Mouse (Mus musculus) cerebellum, adult 2 months (tissue): Measurements from ENCODE around the gene Ccdc188. TPM values are rescaled to one million over a fixed set of nuclear protein-coding genes. Genes with fewer than 3 reads are reported as not detected.

Source experiments
- DNase-seq, 2 experiments: peaks; one replicate each; pipeline ENCODE4 v3.0.0; 2021
- H3K27ac ChIP-seq: fragments of 200-500 bp; 2 replicates; pipeline ENCODE4 v1.5.1; 2012; ENCODE audit warnings: low read length, control low read depth, inconsistent platforms; ENCODE audit not compliant: insufficient read depth
- H3K27me3 ChIP-seq: fragments of 200-500 bp; 2 replicates; pipeline ENCODE4 v1.6.1; 2012; ENCODE audit warnings: inconsistent platforms, mild to moderate bottlenecking, low read length, moderate library complexity; ENCODE audit not compliant: control insufficient read depth, insufficient read depth
- H3K4me1 ChIP-seq: fragments of 200-500 bp; 2 replicates; pipeline ENCODE4 v1.6.1; 2011; ENCODE audit warnings: low read length; ENCODE audit not compliant: control insufficient read depth, insufficient read depth
- H3K4me3 ChIP-seq: fragments of 200-500 bp; replicated peaks from 2 replicates; pipeline ENCODE3; 2011; ENCODE audit warnings: mild to moderate bottlenecking, low read depth, low read length, control low read depth; ENCODE audit not compliant: insufficient read depth
- CTCF ChIP-seq: fragments of 200-500 bp; IDR thresholded peaks from 2 replicates; pipeline ENCODE4 v1.5.1; 2011; ENCODE audit warnings: low read depth, mild to moderate bottlenecking, control low read depth, low read length, moderate library complexity, borderline replicate concordance; ENCODE audit not compliant: insufficient read depth
- POLR2A ChIP-seq: fragments of 200-500 bp; IDR thresholded peaks from 2 replicates; pipeline ENCODE4 v1.6.1; 2011; ENCODE audit warnings: low read length, control low read depth, borderline replicate concordance; ENCODE audit not compliant: insufficient read depth
- WGBS: fragments of 180-500 bp; shearing (Covaris S2); methylation state at CpG from one replicate; pipeline ENCODE4 v1.1.7; 2018; 5-methylcytosine and 5-hydroxymethylcytosine counted together
- polyA plus RNA-seq: library from polyadenylated mRNA; depleted of rRNA; stranded (reverse); fragments of >200 nt; gene quantifications from 2 replicates; pipeline ENCODE4 v1.2.3, GENCODE M21; 2012

Gene Ccdc188
- polyA plus RNA-seq, 1 experiment, result not detected

DNA sequence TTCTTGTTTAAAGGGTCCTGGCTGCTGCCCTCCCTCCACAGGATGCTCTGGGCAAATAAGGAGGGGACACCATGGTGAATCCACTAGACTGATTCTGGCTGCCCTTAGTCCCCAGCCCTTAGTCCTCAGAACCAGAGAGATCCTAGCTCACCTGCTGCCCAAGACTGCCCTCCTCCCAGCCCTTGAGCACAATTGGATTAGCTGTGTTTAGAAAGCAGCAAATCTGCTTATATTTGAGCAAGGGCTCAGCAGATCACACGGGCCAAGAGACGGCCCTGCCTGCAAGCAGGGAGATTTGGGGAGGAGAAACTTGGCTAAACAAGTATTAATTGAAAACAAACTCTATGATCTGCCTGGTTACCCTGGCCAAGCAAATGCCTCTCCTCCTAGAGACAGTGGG lies 38.1 kb upstream of the Ccdc188 start:
- TF ChIP-seq CTCF (no peak), POLR2A (no peak)
- H3K27ac ChIP-seq, result no peak overlapping the region
- no peaks in the 10 kb centered on the region for H3K27me3 ChIP-seq
- no peak overlapping the region for H3K4me3 ChIP-seq
- H3K4me1 ChIP-seq, result peaks cover 21% of the 10 kb centered on the region
- 69% methylated on average over 2 of the region's 2 CpGs for WGBS
- DNase-seq, result no peak

DNA sequence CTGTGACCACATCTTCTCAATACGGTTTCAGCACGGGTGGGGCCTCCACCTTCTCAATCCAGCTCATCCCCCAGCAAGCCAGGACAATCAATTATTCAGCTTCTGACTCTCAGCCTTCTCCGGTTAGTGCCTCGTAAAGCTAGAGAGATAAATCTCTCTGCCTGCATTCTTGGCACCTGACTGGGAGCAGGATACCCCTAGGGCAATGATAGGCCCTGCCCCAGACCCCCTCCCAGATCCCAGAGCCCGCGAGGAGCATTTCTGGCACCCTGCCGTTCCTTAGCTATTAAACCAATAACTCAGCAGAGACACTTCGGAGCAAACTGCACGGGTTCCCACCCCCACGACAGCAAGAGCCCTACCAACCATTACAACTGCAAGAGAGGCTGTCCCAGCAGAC lies 36.3 kb upstream of the Ccdc188 start:
- TF ChIP-seq POLR2A (no peak), CTCF (no peak)
- Histone ChIP-seq H3K27ac (no peak overlapping the region), H3K4me3 (no peak overlapping the region), H3K27me3 (no peaks in the 10 kb centered on the region), H3K4me1 (peaks cover 11% of the 10 kb centered on the region)
- 63% methylated on average over 10 of the region's 10 CpGs for WGBS
- DNase-seq, result no peak

DNA sequence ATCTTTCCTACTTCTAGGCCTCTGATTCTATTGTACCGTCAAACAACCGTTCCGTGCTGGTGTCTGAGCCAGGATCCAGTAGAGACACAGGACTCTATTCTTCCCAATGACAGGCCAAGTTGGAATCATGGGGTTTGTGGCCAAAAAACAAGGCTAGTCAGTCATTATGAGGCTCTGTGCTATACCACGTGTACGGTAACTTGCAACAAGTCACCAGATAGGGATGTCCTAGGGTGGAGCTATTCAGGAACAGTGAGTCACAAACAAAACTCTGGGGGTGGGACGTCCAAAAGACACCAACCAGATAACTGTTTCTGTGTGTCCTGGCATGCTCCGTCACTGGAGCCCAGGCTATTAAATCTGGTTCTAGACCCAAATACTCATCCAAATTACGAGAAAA lies 34.9 kb upstream of the Ccdc188 start:
- Histone ChIP-seq H3K4me3 (no peak overlapping the region), H3K27ac (no peak overlapping the region), H3K27me3 (no peaks in the 10 kb centered on the region), H3K4me1 (no peaks in the 10 kb centered on the region)
- no peak for DNase-seq
- 72% methylated on average over 8 of the region's 8 CpGs for WGBS
- TF ChIP-seq CTCF (no peak), POLR2A (no peak)

DNA sequence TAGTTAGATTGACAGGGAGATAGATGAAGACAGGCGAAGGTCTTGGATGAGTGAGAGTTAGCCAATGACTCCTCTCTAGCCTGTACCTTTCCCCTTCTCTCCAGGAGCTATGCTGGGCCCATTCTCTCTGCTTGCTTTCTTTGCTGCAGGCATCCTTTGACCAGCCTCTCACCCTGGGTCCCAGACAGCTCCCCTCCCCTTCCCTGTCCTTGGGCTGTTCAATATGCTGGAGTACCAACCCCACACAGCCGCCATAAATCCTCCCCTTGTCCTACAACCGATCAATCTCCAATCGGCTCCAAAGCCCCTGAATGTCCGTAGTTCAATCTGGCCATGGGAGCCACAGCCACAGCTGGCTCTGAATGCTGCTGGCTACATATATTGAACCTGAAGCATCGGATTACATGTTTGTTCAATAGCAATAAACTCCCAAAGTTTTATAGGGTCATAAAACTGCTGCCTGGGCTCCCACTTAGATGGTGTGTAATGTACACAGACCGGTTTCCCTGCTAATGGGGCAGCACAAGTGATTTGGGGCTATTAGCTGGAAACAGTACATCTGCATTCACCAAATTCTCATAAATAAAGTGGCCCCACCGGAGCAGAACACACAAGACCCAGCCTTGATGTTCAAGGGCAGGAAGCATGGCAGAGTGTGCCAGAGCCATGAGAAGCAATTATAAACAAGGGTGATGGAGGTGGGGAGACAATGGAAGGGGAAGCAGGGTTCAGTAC lies 31.8 kb upstream of the Ccdc188 start:
- DNase-seq, result no peak
- TF ChIP-seq POLR2A (no peak), CTCF (no peak)
- H3K27me3 ChIP-seq, result no peaks in the 10 kb centered on the region
- no peaks in the 10 kb centered on the region for H3K4me1 ChIP-seq
- no peak overlapping the region for H3K4me3 ChIP-seq
- 92% methylated on average over 8 of the region's 8 CpGs for WGBS
- no peak overlapping the region for H3K27ac ChIP-seq

DNA sequence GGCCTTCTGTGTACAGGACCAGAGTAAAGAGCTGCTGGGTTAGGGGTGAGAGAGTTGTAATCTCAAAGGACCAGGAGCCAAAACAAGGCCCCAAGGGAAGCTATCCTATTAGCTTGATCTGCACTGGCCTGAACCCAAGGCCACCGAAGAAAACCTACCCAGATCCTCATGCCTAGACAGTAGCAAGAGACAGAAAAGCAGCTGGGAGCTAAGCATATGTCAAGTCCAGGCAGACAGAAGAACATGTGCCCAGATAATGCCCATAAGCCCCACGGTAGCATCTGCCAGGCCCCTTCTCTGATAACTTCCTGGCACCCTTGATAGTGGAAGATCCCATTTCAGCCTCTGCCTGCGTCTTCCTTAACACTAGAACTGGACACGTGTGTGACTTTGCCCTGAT lies 30.9 kb upstream of the Ccdc188 start:
- H3K4me1 ChIP-seq, result no peaks in the 10 kb centered on the region
- TF ChIP-seq POLR2A (no peak), CTCF (no peak)
- no peak overlapping the region for H3K27ac ChIP-seq
- no peak overlapping the region for H3K4me3 ChIP-seq
- 48% methylated on average over 4 of the region's 4 CpGs for WGBS
- no peaks in the 10 kb centered on the region for H3K27me3 ChIP-seq
- no peak for DNase-seq

DNA sequence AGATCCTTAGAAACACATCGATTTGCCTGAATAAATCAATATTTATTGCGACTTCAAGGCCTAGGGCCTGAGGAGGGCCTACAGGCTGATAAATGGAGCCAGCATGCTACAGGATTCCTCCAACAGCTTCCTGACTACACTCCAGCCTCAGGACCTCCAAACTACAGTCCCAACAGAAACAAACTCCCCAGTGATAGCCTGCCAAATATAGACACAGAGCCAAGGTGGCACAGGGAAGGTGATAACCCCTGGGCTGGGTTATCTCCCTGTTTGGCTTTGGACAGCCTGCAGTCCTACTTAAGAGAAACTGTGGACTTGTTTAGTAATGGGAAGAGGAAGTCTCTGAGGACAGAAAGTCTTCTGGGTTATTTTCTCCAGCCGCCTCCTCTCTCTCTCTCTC lies 30.5 kb upstream of the Ccdc188 start:
- TF ChIP-seq POLR2A, result no peak
- TF ChIP-seq CTCF, result no peak
- 75% methylated on average over 3 of the region's 3 CpGs for WGBS
- Histone ChIP-seq H3K27me3 (no peaks in the 10 kb centered on the region), H3K4me3 (no peak overlapping the region), H3K27ac (no peak overlapping the region), H3K4me1 (no peaks in the 10 kb centered on the region)
- DNase-seq, result no peak

DNA sequence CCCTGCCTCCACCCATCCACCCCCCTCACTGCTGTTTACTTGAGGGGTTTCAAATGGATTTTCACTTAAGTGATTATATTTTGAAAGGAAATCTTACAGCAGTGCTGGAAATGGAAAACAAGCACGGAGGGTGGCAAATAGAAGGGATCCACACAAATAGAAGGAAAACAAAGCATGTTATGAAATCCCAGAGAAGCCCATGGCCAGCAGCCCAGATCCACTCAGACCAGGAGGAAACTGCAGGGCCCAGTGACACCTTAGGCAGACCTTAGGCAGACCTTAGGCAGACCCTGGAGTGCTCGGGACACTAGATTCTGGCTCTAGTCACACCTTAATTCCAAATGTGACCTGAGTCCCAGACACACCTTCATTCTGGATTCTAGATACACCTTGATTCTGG lies 26.7 kb upstream of the Ccdc188 start:
- TF ChIP-seq POLR2A (no peak), CTCF (no peak)
- WGBS, result 81% methylated on average over 2 of the region's 2 CpGs

DNA sequence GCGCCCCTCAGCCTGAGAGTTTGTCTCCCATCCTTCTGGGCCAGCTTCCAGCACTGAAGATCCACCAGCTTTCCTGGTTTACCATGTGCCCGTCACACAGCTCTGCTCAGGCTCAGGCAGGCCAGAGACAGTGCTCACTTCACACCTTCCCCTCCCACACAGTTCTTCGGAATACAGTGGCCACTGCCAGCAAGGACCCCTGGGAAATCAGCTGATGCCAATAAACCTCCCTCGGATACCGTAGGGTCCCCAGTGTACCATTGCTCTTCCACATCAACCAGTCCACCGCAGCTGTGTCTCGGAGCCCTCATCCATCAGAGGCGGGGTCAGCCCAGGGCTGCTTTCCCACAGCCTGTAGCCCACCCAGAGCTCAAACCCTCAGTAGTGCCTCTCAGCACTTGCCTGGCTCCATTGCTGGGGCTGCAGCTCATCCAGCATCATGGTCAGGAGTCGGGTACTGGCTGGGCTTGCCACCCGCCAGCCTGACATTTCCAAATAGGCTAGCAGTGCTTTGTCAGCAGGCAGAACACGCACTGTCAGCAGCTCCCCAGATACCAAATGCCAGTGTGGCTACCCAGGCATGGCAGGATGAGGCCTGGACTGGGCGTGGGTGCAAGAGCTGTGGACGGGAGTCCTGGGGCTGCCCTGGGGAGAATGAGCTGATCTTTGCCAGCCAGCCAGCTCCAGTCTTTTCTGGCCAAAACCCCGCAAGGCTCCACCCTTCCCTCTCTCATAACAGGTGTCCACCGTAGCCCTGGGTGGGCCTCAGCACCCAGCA lies 23.3 kb upstream of the Ccdc188 start:
- no peak for DNase-seq

More for the DNA sequence above, 26.7 kb upstream of the Ccdc188 start:
- Histone ChIP-seq H3K4me1 (peaks cover 12% of the 10 kb centered on the region), H3K4me3 (no peak overlapping the region), H3K27ac (no peak overlapping the region), H3K27me3 (no peaks in the 10 kb centered on the region)
- DNase-seq, result no peak

More for the DNA sequence above, 23.3 kb upstream of the Ccdc188 start:
- 37% methylated on average over 15 of the region's 15 CpGs for WGBS
- Histone ChIP-seq H3K4me3 (no peak overlapping the region), H3K27ac (no peak overlapping the region), H3K27me3 (no peaks in the 10 kb centered on the region), H3K4me1 (peaks cover 12% of the 10 kb centered on the region)
- TF ChIP-seq CTCF (no peak), POLR2A (no peak)
